Mouse (Mus musculus) stomach, embryonic 15.5 days (tissue): ENCODE measurements around the gene Etnk2. TPM values are rescaled to one million over a fixed set of nuclear protein-coding genes. Genes with fewer than 3 reads are reported as not detected.

Experiments used
- ATAC-seq: fragments of 200-750 bp; cut with Nextera tagmentation; 2 replicates; pipeline ENCODE4 v1.8.0; 2017; ENCODE audit warnings: low read depth, moderate number of reproducible peaks, moderate TSS enrichment; ENCODE audit not compliant: insufficient read depth, low FRiP score
- H3K27ac ChIP-seq: fragments of 300-500 bp; sonication (generic); 2 replicates; pipeline ENCODE4 v1.5.1; 2015; ENCODE audit warnings: mild to moderate bottlenecking, inconsistent platforms
- H3K27me3 ChIP-seq: fragments of 300-500 bp; sonication (generic); replicated peaks from 2 replicates; pipeline ENCODE4 v1.6.1; 2015; ENCODE audit warnings: inconsistent platforms
- H3K36me3 ChIP-seq: fragments of 300-500 bp; sonication (generic); 2 replicates; pipeline ENCODE4 v1.6.1; 2015; ENCODE audit warnings: inconsistent platforms
- H3K4me1 ChIP-seq: fragments of 300-500 bp; sonication (generic); 2 replicates; pipeline ENCODE4 v1.6.1; 2015; ENCODE audit warnings: inconsistent platforms
- H3K4me2 ChIP-seq: fragments of 300-500 bp; sonication (generic); 2 replicates; pipeline ENCODE4 v1.6.1; 2015; ENCODE audit warnings: mild to moderate bottlenecking, inconsistent platforms
- H3K4me3 ChIP-seq: fragments of 300-500 bp; sonication (generic); replicated peaks from 2 replicates; pipeline ENCODE4 v1.5.1; 2015; ENCODE audit warnings: inconsistent platforms
- H3K9ac ChIP-seq: fragments of 300-500 bp; sonication (generic); 2 replicates; pipeline ENCODE4 v1.6.1; 2015; ENCODE audit warnings: inconsistent platforms
- H3K9me3 ChIP-seq: fragments of 300-500 bp; sonication (generic); 2 replicates; pipeline ENCODE4 v1.6.1; 2016; ENCODE audit warnings: inconsistent platforms
- WGBS: fragments of 180-500 bp; shearing (Covaris S2); methylation state at CpG from one replicate; pipeline ENCODE4 v1.1.7; 2015; 5-methylcytosine and 5-hydroxymethylcytosine counted together
- polyA plus RNA-seq: library from polyadenylated mRNA; unstranded; fragments of >200 nt; fragmentation: Nextera tagmentation; extraction: Ambion mirVana; gene quantifications from 2 replicates; pipeline ENCODE4 v1.2.1, GENCODE M21; 2015

The Etnk2 gene
- polyA plus RNA-seq, 1 experiment from 2014 or later = 6.4 TPM

GRCm38 (mm10) chr1:133386209-133386608 lies 22.8 kb downstream of the Etnk2 start:
- Histone ChIP-seq H3K4me3 (no peak overlapping the region), H3K9me3 (no peaks in the 10 kb centered on the region), H3K9ac (no peak overlapping the region), H3K4me1 (0 out of 2 replicates have a peak, but pooled peaks cover 4% of the 10 kb centered on the region), H3K36me3 (peaks cover 6% of the 10 kb centered on the region; the same call in 1 of the 2 replicates), H3K27ac (no peak overlapping the region), H3K27me3 (no peaks in the 10 kb centered on the region), H3K4me2 (no peak overlapping the region)
- ATAC-seq = no peak
- WGBS = 76% methylated on average over 11 of the region's 11 CpGs

- Histone ChIP-seq H3K9me3 (no peaks in the 10 kb centered on the region), H3K4me1 (0 out of 2 replicates have a peak, but pooled peaks cover 4% of the 10 kb centered on the region), H3K36me3 (peaks cover 16% of the 10 kb centered on the region)
These were observed 24.3 kb downstream of the Etnk2 start for GRCm38 (mm10) chr1:133387539-133388268.

GRCm38 (mm10) chr1:133394702-133395101 lies 31.3 kb downstream of the Etnk2 start:
- ATAC-seq = no peak
- WGBS = 72% methylated on average over 4 of the region's 4 CpGs
- H3K36me3 ChIP-seq = peaks cover 10% of the 10 kb centered on the region
- H3K27me3 ChIP-seq = no peaks in the 10 kb centered on the region
- H3K4me3 ChIP-seq = no peak overlapping the region
- H3K4me1 ChIP-seq = 0 out of 2 replicates have a peak, but pooled peaks cover 5% of the 10 kb centered on the region
- no peak overlapping the region for H3K4me2 ChIP-seq
- H3K27ac ChIP-seq = no peak overlapping the region
- no peaks in the 10 kb centered on the region for H3K9me3 ChIP-seq
- no peak overlapping the region for H3K9ac ChIP-seq

More at GRCm38 (mm10) chr1:133387539-133388268, 24.3 kb downstream of the Etnk2 start:
- H3K27ac ChIP-seq = no peak overlapping the region
- no peak overlapping the region for H3K9ac ChIP-seq
- ATAC-seq = no peak
- WGBS = 63% methylated on average over 19 of the region's 19 CpGs
- H3K4me3 ChIP-seq = no peak overlapping the region
- no peak overlapping the region for H3K4me2 ChIP-seq
- H3K27me3 ChIP-seq = no peaks in the 10 kb centered on the region

- H3K4me3 ChIP-seq = no peak overlapping the region
- H3K27me3 ChIP-seq = no peaks in the 10 kb centered on the region
- no peak for ATAC-seq
- 87% methylated on average over 5 of the region's 5 CpGs for WGBS
- peaks cover 11% of the 10 kb centered on the region; the same call in 1 of the 2 replicates for H3K4me1 ChIP-seq
- no peak overlapping the region for H3K27ac ChIP-seq
- H3K9me3 ChIP-seq = no peaks in the 10 kb centered on the region
- no peak overlapping the region for H3K9ac ChIP-seq
- H3K4me2 ChIP-seq = no peak overlapping the region
- H3K36me3 ChIP-seq = peaks cover 8% of the 10 kb centered on the region; the same call in 1 of the 2 replicates
These were observed 33.3 kb downstream of the Etnk2 start for GRCm38 (mm10) chr1:133396693-133397092.

- Histone ChIP-seq H3K27ac (no peak overlapping the region), H3K36me3 (0 out of 2 replicates have a peak, but pooled peaks cover 4% of the 10 kb centered on the region), H3K9ac (no peak overlapping the region), H3K4me1 (peaks cover 11% of the 10 kb centered on the region; the same call in 1 of the 2 replicates), H3K9me3 (no peaks in the 10 kb centered on the region), H3K27me3 (no peaks in the 10 kb centered on the region), H3K4me3 (no peak overlapping the region), H3K4me2 (no peak overlapping the region)
- WGBS = 74% methylated on average over 5 of the region's 5 CpGs
- no peak for ATAC-seq
These were observed 33.7 kb downstream of the Etnk2 start for GRCm38 (mm10) chr1:133397094-133397482.

- H3K4me3 ChIP-seq = no peak overlapping the region
- no peaks in the 10 kb centered on the region for H3K36me3 ChIP-seq
- no peak overlapping the region for H3K9ac ChIP-seq
- 25% methylated on average over 17 of the region's 17 CpGs for whole genome bisulfite sequencing
- peaks cover 11% of the 10 kb centered on the region; the same call in 1 of the 2 replicates for H3K4me1 ChIP-seq
- H3K27me3 ChIP-seq = no peaks in the 10 kb centered on the region
- H3K27ac ChIP-seq = peak overlapping the region; percentile 8
- no peak overlapping the region for H3K4me2 ChIP-seq
- no peaks in the 10 kb centered on the region for H3K9me3 ChIP-seq
- ATAC-seq = 0 out of 2 replicates have a peak, but pooled peaks have one; percentile 20
These were observed 34.3 kb downstream of the Etnk2 start for GRCm38 (mm10) chr1:133397483-133398237.

- Histone ChIP-seq H3K4me3 (no peak overlapping the region), H3K4me2 (no peak overlapping the region), H3K9me3 (no peaks in the 10 kb centered on the region), H3K27ac (no peak overlapping the region), H3K27me3 (no peaks in the 10 kb centered on the region), H3K4me1 (peaks cover 11% of the 10 kb centered on the region; the same call in 1 of the 2 replicates), H3K36me3 (no peaks in the 10 kb centered on the region), H3K9ac (no peak overlapping the region)
- 60% methylated on average over 13 of the region's 13 CpGs for WGBS
- no peak for ATAC-seq
These were observed 36.8 kb downstream of the Etnk2 start for GRCm38 (mm10) chr1:133400014-133400725.

- H3K4me1 ChIP-seq = peaks cover 6% of the 10 kb centered on the region; the same call in 1 of the 2 replicates
- H3K9ac ChIP-seq = no peak overlapping the region
- 0 out of 2 replicates have a peak, but pooled peaks have one; percentile 42 for ATAC-seq
- H3K9me3 ChIP-seq = no peaks in the 10 kb centered on the region
- WGBS = 68% methylated on average over 4 of the region's 4 CpGs
- no peak overlapping the region for H3K27ac ChIP-seq
- H3K27me3 ChIP-seq = no peaks in the 10 kb centered on the region
- H3K4me2 ChIP-seq = no peak overlapping the region
- no peaks in the 10 kb centered on the region for H3K36me3 ChIP-seq
- H3K4me3 ChIP-seq = no peak overlapping the region
These were observed 40.6 kb downstream of the Etnk2 start for GRCm38 (mm10) chr1:133404005-133404404.

GRCm38 (mm10) chr1:133406614-133407013 lies 43.2 kb downstream of the Etnk2 start:
- Histone ChIP-seq H3K4me2 (no peak overlapping the region), H3K9ac (no peak overlapping the region), H3K27me3 (no peaks in the 10 kb centered on the region), H3K9me3 (no peaks in the 10 kb centered on the region), H3K4me3 (no peak overlapping the region), H3K27ac (no peak overlapping the region), H3K36me3 (no peaks in the 10 kb centered on the region), H3K4me1 (0 out of 2 replicates have a peak, but pooled peaks cover 5% of the 10 kb centered on the region)
- 73% methylated on average over 7 of the region's 7 CpGs for WGBS
- ATAC-seq = no peak

GRCm38 (mm10) chr1:133407436-133407835 lies 44.1 kb downstream of the Etnk2 start:
- no peak for ATAC-seq
- no peaks in the 10 kb centered on the region for H3K27me3 ChIP-seq

GRCm38 (mm10) chr1:133408321-133408720 lies 44.9 kb downstream of the Etnk2 start:
- H3K9me3 ChIP-seq = no peaks in the 10 kb centered on the region
- no peaks in the 10 kb centered on the region for H3K27me3 ChIP-seq
- 57% methylated on average over 9 of the region's 9 CpGs for whole genome bisulfite sequencing
- no peak; the same call in 1 of the 2 replicates for ATAC-seq
- H3K27ac ChIP-seq = no peak overlapping the region
- H3K36me3 ChIP-seq = no peaks in the 10 kb centered on the region
- peaks cover 10% of the 10 kb centered on the region for H3K4me1 ChIP-seq
- H3K4me2 ChIP-seq = no peak overlapping the region
- no peak overlapping the region for H3K9ac ChIP-seq
- no peak overlapping the region for H3K4me3 ChIP-seq

More at GRCm38 (mm10) chr1:133407436-133407835, 44.1 kb downstream of the Etnk2 start:
- H3K27ac ChIP-seq = no peak overlapping the region
- WGBS = 60% methylated on average over 6 of the region's 6 CpGs
- H3K4me1 ChIP-seq = 0 out of 2 replicates have a peak, but pooled peaks cover 5% of the 10 kb centered on the region
- no peak overlapping the region for H3K9ac ChIP-seq
- H3K36me3 ChIP-seq = no peaks in the 10 kb centered on the region
- H3K4me2 ChIP-seq = no peak overlapping the region
- H3K4me3 ChIP-seq = no peak overlapping the region
- no peaks in the 10 kb centered on the region for H3K9me3 ChIP-seq
